Mouse (Mus musculus): ENCODE measurements around the gene Gpd1.
"Not testable (repeated sequence)": the region's sequence is repeated elsewhere in the genome, so short reads cannot be mapped to it uniquely, and the experiment has no call there.

- TF ChIP-seq GATA1 (IDR thresholded peaks at IDR 0.05; ENCODE audit: borderline replicate concordance, low read length); FLI1 (IDR thresholded peaks at IDR 0.05; ENCODE audit: low read length): not testable (repeated sequence)
These were observed 55.4 kb downstream of the Gpd1 start, which contains the start of gene Cers5 for GRCm38 (mm10) chr15:99772881-99772924.

Data from megakaryocyte, embryonic 14.5 days (primary cell).